Mouse (Mus musculus): ENCODE measurements around the gene Atp7b. TPM values are rescaled to one million over a fixed set of nuclear protein-coding genes. Genes with fewer than 3 reads are reported as not detected.
A peak's percentile ranks its signal among the peaks of the same experiment; 100 is the strongest.

Gene Atp7b
- polyA plus RNA-seq (2014; fragmentation: Nextera tagmentation; extraction: Ambion mirVana): 8.1 and 10.0 TPM in 2 replicates

DNA sequence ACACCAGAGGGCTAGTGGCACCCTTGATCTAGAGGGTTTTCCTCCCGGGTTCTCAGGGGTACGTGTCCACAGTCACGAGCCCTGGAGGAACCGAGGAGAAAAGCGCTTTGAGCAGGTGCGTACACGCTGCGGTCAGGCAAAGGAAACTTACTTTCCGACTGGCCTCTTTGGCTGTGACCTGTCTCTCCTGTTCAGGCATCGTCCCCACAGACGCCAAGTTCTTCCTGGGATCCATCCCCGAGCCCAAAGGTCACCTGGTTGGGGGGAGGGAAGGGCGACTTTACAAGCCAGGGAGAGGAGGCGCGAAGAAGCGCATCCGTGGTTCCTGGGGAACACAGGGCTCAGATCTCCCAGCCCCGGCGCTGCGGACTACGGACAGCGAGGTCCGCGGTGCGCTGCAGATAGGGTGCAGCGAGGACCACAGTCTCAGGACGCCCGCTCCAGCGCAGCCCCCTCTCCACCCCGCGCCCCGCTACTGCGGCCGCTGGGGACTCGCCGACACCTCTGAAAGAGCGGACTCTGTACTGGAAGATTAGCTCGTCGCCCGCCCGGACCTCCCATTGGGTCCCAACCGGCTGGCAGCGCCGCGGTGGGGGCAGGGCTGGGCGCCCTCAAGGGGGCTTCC, at the start of gene Atp7b:
Atp7b (minus strand) TSS at position 485 of the 625 bp plus-strand sequence.
- peaks cover 7% of the 10 kb centered on the region for H3K36me3 ChIP-seq (ENCODE audit: control insufficient read depth, insufficient read depth, low read length)
- WGBS: 1% methylated on average over 41 of the region's 46 CpGs
- H3K27ac ChIP-seq (ENCODE audit: low read length): no peak within 1 kb of the TSS
- H3K4me1 ChIP-seq (ENCODE audit: control insufficient read depth, insufficient read depth, low read length): no peaks in the 10 kb centered on the region
- ATAC-seq (ENCODE audit: insufficient number of reproducible peaks, insufficient read depth, low FRiP score, low read depth): peak; percentile 85
- H3K4me3 ChIP-seq (ENCODE audit: low read depth, low read length): peak within 1 kb of the TSS; percentile 61
- 0 out of 2 replicates have a peak, but pooled peaks cover 4% of the 10 kb centered on the region for H3K27me3 ChIP-seq (ENCODE audit: control insufficient read depth, insufficient read depth, low read length)
- H3K9ac ChIP-seq (replicated peaks; ENCODE audit: low read depth, low read length): peak within 1 kb of the TSS; percentile 36
- H3K4me2 ChIP-seq (replicated peaks; ENCODE audit: low read depth, low read length): peak within 1 kb of the TSS; percentile 86
- no peaks in the 10 kb centered on the region for H3K9me3 ChIP-seq (ENCODE audit: control insufficient read depth, low read depth, low read length)

DNA sequence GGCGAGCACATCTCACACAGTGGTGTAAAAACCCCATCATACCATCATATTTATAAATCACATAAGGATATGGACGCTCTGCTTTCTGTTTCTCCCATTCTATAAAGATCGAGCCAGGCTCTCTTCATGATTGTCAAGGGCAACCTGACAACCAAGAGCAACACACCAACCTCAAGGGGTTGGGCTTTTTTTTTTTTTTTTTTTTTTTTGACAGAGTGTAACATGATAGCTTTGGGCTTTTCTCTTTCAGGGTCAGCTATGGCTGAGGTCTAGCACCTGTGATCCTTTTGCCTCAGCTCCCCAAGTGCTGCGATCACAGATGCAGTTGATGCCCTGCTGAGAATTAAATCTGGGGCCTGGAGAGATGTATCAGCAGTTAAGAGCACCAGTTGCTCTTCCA, 46.9 kb upstream of the Atp7b start:
- Histone ChIP-seq H3K4me2 (replicated peaks; ENCODE audit: low read depth, low read length) (no peak overlapping the region), H3K9ac (replicated peaks; ENCODE audit: low read depth, low read length) (no peak overlapping the region), H3K27ac (ENCODE audit: low read length) (no peak overlapping the region), H3K27me3 (ENCODE audit: control insufficient read depth, insufficient read depth, low read length) (no peaks in the 10 kb centered on the region), H3K4me3 (ENCODE audit: low read depth, low read length) (no peak overlapping the region), H3K9me3 (ENCODE audit: control insufficient read depth, low read depth, low read length) (no peaks in the 10 kb centered on the region), H3K36me3 (ENCODE audit: control insufficient read depth, insufficient read depth, low read length) (no peaks in the 10 kb centered on the region), H3K4me1 (ENCODE audit: control insufficient read depth, insufficient read depth, low read length) (no peaks in the 10 kb centered on the region)
- WGBS: 69% methylated on average over 4 of the region's 4 CpGs
- ATAC-seq (ENCODE audit: insufficient number of reproducible peaks, insufficient read depth, low FRiP score, low read depth): no peak

DNA sequence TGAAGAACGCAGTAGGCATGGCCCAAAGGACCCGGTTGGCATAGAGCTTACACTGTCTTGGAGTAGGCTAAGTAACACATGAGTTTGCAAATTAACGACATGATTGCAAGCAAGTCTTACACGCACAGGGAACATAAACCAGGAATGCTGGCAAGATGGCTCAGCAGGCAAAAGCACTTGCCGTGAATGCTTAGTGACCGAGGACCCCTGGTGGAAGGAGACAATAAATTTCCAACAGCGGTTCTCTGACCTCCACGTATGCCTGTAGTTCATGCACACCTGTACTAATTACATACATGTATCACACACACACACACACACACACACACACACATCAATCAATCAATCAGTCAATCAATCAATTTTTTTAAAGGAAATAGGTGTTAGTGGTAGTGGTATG, 31.5 kb upstream of the Atp7b start:
- Histone ChIP-seq H3K27me3 (ENCODE audit: control insufficient read depth, insufficient read depth, low read length) (no peaks in the 10 kb centered on the region), H3K36me3 (ENCODE audit: control insufficient read depth, insufficient read depth, low read length) (no peaks in the 10 kb centered on the region), H3K4me2 (replicated peaks; ENCODE audit: low read depth, low read length) (no peak overlapping the region), H3K4me3 (ENCODE audit: low read depth, low read length) (no peak overlapping the region), H3K9ac (replicated peaks; ENCODE audit: low read depth, low read length) (no peak overlapping the region), H3K9me3 (ENCODE audit: control insufficient read depth, low read depth, low read length) (no peaks in the 10 kb centered on the region), H3K27ac (ENCODE audit: low read length) (no peak overlapping the region), H3K4me1 (ENCODE audit: control insufficient read depth, insufficient read depth, low read length) (no peaks in the 10 kb centered on the region)
- no peak for ATAC-seq (ENCODE audit: insufficient number of reproducible peaks, insufficient read depth, low FRiP score, low read depth)
- 51% methylated on average over 8 of the region's 8 CpGs for WGBS

DNA sequence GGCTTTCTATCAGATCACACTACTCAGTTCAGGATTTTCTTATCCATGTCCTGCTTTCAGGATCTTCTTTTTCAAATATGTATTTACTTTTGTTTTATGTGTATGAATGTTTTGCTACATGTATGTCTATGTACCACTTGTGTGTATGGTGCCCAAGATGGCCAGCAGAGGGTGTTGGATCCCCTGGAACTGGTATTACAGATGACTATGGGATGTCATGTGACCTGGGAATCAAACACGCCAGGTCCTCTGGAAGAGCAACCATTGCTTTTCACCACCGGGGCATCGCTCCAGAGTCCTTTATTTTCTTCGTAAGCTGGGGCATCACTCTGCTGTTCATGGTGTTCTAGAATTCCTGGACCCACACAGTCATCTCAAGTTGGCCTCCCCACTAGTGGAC, 29.1 kb upstream of the Atp7b start:
- Histone ChIP-seq H3K9ac (replicated peaks; ENCODE audit: low read depth, low read length) (no peak overlapping the region), H3K4me3 (ENCODE audit: low read depth, low read length) (no peak overlapping the region), H3K27me3 (ENCODE audit: control insufficient read depth, insufficient read depth, low read length) (no peaks in the 10 kb centered on the region), H3K4me1 (ENCODE audit: control insufficient read depth, insufficient read depth, low read length) (no peaks in the 10 kb centered on the region), H3K36me3 (ENCODE audit: control insufficient read depth, insufficient read depth, low read length) (no peaks in the 10 kb centered on the region), H3K4me2 (replicated peaks; ENCODE audit: low read depth, low read length) (no peak overlapping the region), H3K27ac (ENCODE audit: low read length) (no peak overlapping the region), H3K9me3 (ENCODE audit: control insufficient read depth, low read depth, low read length) (no peaks in the 10 kb centered on the region)
- WGBS: 97% methylated on average over 4 of the region's 4 CpGs
- ATAC-seq (ENCODE audit: insufficient number of reproducible peaks, insufficient read depth, low FRiP score, low read depth): no peak

DNA sequence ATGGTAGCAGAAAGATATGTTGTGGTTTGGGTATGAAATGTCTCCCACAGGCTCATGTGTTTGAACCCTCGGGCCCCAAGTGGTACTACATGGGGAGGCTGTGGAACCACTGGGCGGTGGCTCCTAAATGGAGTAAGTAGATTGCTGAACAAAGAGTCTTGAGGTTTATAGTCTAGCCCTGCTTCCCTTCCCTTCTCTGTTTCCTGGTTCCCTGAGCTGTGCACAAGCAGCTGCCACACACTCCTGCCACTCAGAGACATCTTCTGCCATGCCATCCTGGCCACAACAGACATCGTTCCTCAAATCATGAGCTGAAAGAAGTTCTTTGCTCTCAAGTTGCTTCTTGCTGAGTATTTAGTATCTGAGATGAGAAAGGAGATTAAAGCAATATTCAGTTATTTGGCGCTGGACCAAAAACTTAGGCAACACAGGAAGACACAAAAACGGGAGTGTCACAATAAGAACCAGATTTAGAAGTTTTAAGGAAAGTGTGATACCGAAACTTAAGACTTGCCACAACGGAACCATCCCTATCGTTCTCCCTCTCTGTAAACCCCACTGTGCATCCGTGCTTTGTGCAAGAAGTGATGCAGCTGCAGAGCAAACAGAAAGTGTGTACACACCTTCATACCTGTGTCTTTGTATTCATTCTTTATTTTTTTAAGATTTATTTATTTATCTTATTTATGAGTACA, 19.4 kb upstream of the Atp7b start:
- Histone ChIP-seq H3K27me3 (ENCODE audit: control insufficient read depth, insufficient read depth, low read length) (no peaks in the 10 kb centered on the region), H3K4me2 (replicated peaks; ENCODE audit: low read depth, low read length) (no peak overlapping the region), H3K36me3 (ENCODE audit: control insufficient read depth, insufficient read depth, low read length) (no peaks in the 10 kb centered on the region), H3K9me3 (ENCODE audit: control insufficient read depth, low read depth, low read length) (no peaks in the 10 kb centered on the region), H3K9ac (replicated peaks; ENCODE audit: low read depth, low read length) (no peak overlapping the region), H3K4me1 (ENCODE audit: control insufficient read depth, insufficient read depth, low read length) (no peaks in the 10 kb centered on the region), H3K4me3 (ENCODE audit: low read depth, low read length) (no peak overlapping the region), H3K27ac (ENCODE audit: low read length) (no peak overlapping the region)
- no peak for ATAC-seq (ENCODE audit: insufficient number of reproducible peaks, insufficient read depth, low FRiP score, low read depth)
- 84% methylated on average over 9 of the region's 9 CpGs for WGBS

DNA sequence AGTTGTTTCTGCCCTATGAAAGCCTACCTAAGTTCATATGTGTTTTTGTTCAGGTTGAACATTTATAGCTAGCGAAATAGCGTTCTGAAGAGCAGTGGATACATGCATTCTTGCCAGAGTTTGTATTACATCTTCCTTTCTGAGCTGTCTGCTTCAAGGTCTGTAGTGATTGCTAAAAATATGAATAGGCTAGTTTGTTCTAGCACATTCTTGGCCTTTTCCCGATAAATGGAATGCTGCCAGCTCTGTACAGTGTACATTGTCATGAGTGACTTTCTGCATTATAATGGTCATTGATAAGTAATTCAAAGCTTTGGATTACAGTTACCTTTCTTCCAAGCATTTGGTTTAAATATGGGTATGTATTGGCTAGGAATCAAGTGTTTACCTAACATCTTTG, 1.0 kb upstream of the Atp7b start:
- Histone ChIP-seq H3K27ac (ENCODE audit: low read length) (no peak overlapping the region), H3K36me3 (ENCODE audit: control insufficient read depth, insufficient read depth, low read length) (peaks cover 18% of the 10 kb centered on the region), H3K9ac (replicated peaks; ENCODE audit: low read depth, low read length) (peak overlapping the region; percentile 36), H3K9me3 (ENCODE audit: control insufficient read depth, low read depth, low read length) (no peaks in the 10 kb centered on the region), H3K4me1 (ENCODE audit: control insufficient read depth, insufficient read depth, low read length) (no peaks in the 10 kb centered on the region), H3K4me2 (replicated peaks; ENCODE audit: low read depth, low read length) (peak overlapping the region; percentile 80), H3K27me3 (ENCODE audit: control insufficient read depth, insufficient read depth, low read length) (0 out of 2 replicates have a peak, but pooled peaks cover 4% of the 10 kb centered on the region), H3K4me3 (ENCODE audit: low read depth, low read length) (peak overlapping the region; percentile 61)
- ATAC-seq (ENCODE audit: insufficient number of reproducible peaks, insufficient read depth, low FRiP score, low read depth): no peak
- 5% methylated on average over 3 of the region's 3 CpGs for WGBS

DNA sequence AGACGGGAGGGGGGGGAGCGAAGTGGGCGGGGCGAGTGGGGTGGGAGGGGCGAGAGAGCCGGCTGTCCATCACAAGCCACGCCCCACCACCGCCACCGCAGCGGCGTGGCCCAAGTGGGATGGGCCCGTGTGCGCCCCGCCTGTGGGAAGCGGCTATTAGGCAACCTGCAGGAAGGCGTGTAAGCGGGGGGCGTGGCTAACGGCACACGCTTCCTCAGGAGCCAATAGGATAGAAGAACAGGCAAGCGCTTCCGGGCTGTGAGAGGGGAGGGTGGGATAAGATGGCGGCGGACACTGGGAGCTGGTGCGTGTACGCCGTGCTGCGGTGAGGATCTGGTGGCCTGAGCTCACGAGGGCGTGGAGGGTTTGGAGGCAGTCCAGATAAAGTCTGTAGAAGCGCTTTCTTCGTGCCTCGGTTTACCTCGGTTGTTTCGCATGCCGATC, 363 bp upstream of the Atp7b start, which contains the start of gene Alg11:
Alg11 (plus strand) TSS at position 276 of the 444 bp plus-strand sequence.
- peak; percentile 100 for ATAC-seq (ENCODE audit: insufficient number of reproducible peaks, insufficient read depth, low FRiP score, low read depth)
- peak within 1 kb of the TSS; percentile 36 for H3K9ac ChIP-seq (replicated peaks; ENCODE audit: low read depth, low read length)
- H3K4me3 ChIP-seq (ENCODE audit: low read depth, low read length): peak within 1 kb of the TSS; percentile 61
- no peaks in the 10 kb centered on the region for H3K4me1 ChIP-seq (ENCODE audit: control insufficient read depth, insufficient read depth, low read length)
- WGBS: 0% methylated on average over 33 of the region's 36 CpGs
- H3K27me3 ChIP-seq (ENCODE audit: control insufficient read depth, insufficient read depth, low read length): 0 out of 2 replicates have a peak, but pooled peaks cover 4% of the 10 kb centered on the region
- H3K9me3 ChIP-seq (ENCODE audit: control insufficient read depth, low read depth, low read length): no peaks in the 10 kb centered on the region
- peaks cover 12% of the 10 kb centered on the region for H3K36me3 ChIP-seq (ENCODE audit: control insufficient read depth, insufficient read depth, low read length)
- H3K27ac ChIP-seq (ENCODE audit: low read length): no peak within 1 kb of the TSS
- peak within 1 kb of the TSS; percentile 86 for H3K4me2 ChIP-seq (replicated peaks; ENCODE audit: low read depth, low read length)

DNA sequence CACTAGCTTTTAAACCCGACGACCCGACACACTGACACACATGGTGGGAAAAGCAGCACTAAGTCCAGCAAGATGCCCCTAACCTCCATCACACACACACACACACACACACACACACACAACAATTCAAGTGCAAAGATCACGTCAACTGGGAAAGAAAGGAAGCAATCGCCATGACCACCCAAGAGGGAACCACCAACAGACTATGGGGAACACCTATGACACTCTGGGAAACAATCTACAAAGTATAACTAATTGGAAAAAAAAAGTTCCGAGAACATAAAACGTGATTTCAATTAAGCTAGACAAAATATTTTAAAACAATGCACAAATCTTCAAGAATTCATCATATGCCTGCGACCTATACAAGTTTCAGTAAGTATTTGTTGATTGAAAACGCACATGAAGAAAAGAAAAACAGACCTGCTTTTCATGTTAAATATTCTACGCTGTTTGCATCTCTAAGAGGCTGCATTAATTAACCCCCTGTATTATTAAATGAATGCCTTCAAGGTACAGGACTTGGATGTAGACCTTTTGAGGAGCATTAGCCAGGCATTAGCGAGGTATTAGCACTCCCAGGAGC, 859 bp downstream of the Atp7b start:
- 48% methylated on average over 11 of the region's 11 CpGs for WGBS
- H3K36me3 ChIP-seq (ENCODE audit: control insufficient read depth, insufficient read depth, low read length): peaks cover 6% of the 10 kb centered on the region
- no peaks in the 10 kb centered on the region for H3K4me1 ChIP-seq (ENCODE audit: control insufficient read depth, insufficient read depth, low read length)
- H3K4me2 ChIP-seq (replicated peaks; ENCODE audit: low read depth, low read length): peak overlapping the region; percentile 86
- ATAC-seq (ENCODE audit: insufficient number of reproducible peaks, insufficient read depth, low FRiP score, low read depth): no peak
- H3K27me3 ChIP-seq (ENCODE audit: control insufficient read depth, insufficient read depth, low read length): 0 out of 2 replicates have a peak, but pooled peaks cover 4% of the 10 kb centered on the region
- no peak overlapping the region; the same call in 1 of the 2 replicates for H3K9ac ChIP-seq (replicated peaks; ENCODE audit: low read depth, low read length)
- no peak overlapping the region for H3K27ac ChIP-seq (ENCODE audit: low read length)
- H3K9me3 ChIP-seq (ENCODE audit: control insufficient read depth, low read depth, low read length): no peaks in the 10 kb centered on the region
- H3K4me3 ChIP-seq (ENCODE audit: low read depth, low read length): peak overlapping the region; percentile 61

Data from stomach, embryonic 14.5 days (tissue).